Mouse (Mus musculus) testis, adult 2 months (tissue): Measurements from ENCODE around the gene Mllt11.

Source experiments
- CTCF ChIP-seq: fragments of 200-500 bp; IDR thresholded peaks from 2 replicates; pipeline ENCODE4 v1.5.1; 2012; ENCODE audit warnings: low read depth, mild to moderate bottlenecking, inconsistent platforms, low read length, moderate library complexity; ENCODE audit not compliant: control insufficient read depth, insufficient read depth, insufficient replicate concordance
- POLR2A ChIP-seq: fragments of 200-500 bp; IDR thresholded peaks from 2 replicates; pipeline ENCODE4 v1.6.1; 2012; ENCODE audit warnings: low read depth, mild to moderate bottlenecking, inconsistent platforms, low read length, moderate library complexity; ENCODE audit not compliant: control insufficient read depth

DNA sequence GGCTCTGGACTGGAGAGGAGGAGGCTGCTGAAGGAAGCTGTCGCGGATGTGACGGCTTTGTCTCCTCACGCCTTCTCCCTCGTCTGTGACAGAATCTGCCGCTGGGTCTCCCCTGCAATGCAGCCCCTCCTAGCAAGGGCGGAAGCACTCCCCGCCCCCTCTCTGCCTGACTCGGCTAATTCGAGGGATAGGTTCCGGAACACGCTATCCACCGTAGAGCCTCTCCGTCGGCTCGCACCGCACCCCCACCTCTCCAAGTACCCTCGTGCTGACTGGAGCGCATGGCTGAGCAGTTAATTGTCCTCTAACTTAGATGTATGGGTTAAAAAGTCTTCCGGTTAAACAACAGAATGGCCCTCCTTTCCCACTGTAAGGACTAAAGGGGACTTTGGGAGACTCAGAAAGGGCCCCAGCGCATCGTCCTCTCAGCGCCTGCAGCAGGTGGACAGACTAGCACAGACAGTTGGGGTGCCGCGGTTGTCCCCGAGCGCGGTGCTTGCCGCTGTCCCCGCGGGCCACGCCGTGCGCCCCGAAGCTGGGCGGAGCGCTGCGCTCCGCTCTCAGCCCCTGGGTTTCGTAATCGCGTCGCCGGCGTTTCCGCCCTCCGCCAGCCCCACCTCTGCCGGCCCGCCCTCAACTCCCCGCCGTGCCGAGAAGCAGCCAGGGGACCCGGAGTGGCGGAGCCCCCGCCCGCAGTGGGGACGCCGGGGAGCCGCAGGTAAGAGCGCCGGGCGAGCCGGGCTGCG lies 3.6 kb downstream of the Mllt11 start, which contains the start of gene Cdc42se1:
- TF ChIP-seq POLR2A: peak; percentile 58; the same call in 1 of the 2 replicates
- TF ChIP-seq CTCF: no peak
